Mouse (Mus musculus) bone marrow macrophage, adult 2 months (primary cell): ENCODE results near the gene Calhm3. TPM values are rescaled to one million over a fixed set of nuclear protein-coding genes. Genes with fewer than 3 reads are reported as not detected.
A peak's percentile ranks its signal among the peaks of the same experiment; 100 is the strongest.
"Not testable (repeated sequence)": the region's sequence is repeated elsewhere in the genome, so short reads cannot be mapped to it uniquely, and the experiment has no call there.

Source experiments
- H3K27ac ChIP-seq: 2 replicates; pipeline ENCODE4 v1.5.1; 2012; ENCODE audit warnings: low read depth, low read length; ENCODE audit not compliant: insufficient read depth
- H3K4me1 ChIP-seq: 2 replicates; pipeline ENCODE4 v1.6.1; 2012; ENCODE audit warnings: low read length; ENCODE audit not compliant: control insufficient read depth, insufficient read depth
- H3K4me3 ChIP-seq: 2 replicates; pipeline ENCODE4 v1.5.1; 2012; ENCODE audit warnings: mild to moderate bottlenecking, low read length, moderate library complexity; ENCODE audit not compliant: insufficient read depth
- CTCF ChIP-seq: IDR thresholded peaks from 2 replicates; pipeline ENCODE4 v1.5.1; 2012; ENCODE audit warnings: low read depth, mild to moderate bottlenecking, low read length, moderate library complexity
- POLR2A ChIP-seq: IDR thresholded peaks from 2 replicates; pipeline ENCODE4 v1.6.1; 2012; ENCODE audit warnings: mild to moderate bottlenecking, low read depth, low read length, borderline replicate concordance
- polyA plus RNA-seq: library from polyadenylated mRNA; stranded (reverse); fragments of >200 nt; gene quantifications from 2 replicates; pipeline ENCODE4 v1.2.4, GENCODE M21; 2012; ENCODE audit not compliant: missing spikeins, insufficient read depth, insufficient read length

Calhm3 gene
- polyA plus RNA-seq, 1 experiment, result not detected

- H3K4me1 ChIP-seq, result peaks cover 29% of the 10 kb centered on the region
- TF ChIP-seq POLR2A (no peak), CTCF (no peak)
- no peak overlapping the region for H3K27ac ChIP-seq
- H3K4me3 ChIP-seq, result no peak overlapping the region
Observed at GRCm38 (mm10) chr19:47142438-47142837, 15.1 kb downstream of the Calhm3 start.

GRCm38 (mm10) chr19:47139611-47140010, 18.0 kb downstream of the Calhm3 start:
- peaks cover 48% of the 10 kb centered on the region for H3K4me1 ChIP-seq
- H3K4me3 ChIP-seq, H3K27ac ChIP-seq: not testable (repeated sequence)

GRCm38 (mm10) chr19:47137771-47138421, 19.7 kb downstream of the Calhm3 start, which contains the start of gene Calhm2:
TSS of gene Calhm2 (minus strand) at chr19:47138294.
- TF ChIP-seq POLR2A (no peak), CTCF (no peak)
- Histone ChIP-seq H3K4me1 (peaks cover 59% of the 10 kb centered on the region), H3K4me3 (peak within 1 kb of the TSS; percentile 82), H3K27ac (peak within 1 kb of the TSS; percentile 82)

- no peak for TF ChIP-seq POLR2A
- TF ChIP-seq CTCF, result 0 out of 2 replicates have a peak, but pooled peaks have one; percentile 23
- H3K4me1 ChIP-seq, result peaks cover 59% of the 10 kb centered on the region
- H3K27ac ChIP-seq, result peak overlapping the region; percentile 82
- H3K4me3 ChIP-seq, result peak overlapping the region; percentile 82
Observed at GRCm38 (mm10) chr19:47137051-47137581, 20.4 kb downstream of the Calhm3 start.

- TF ChIP-seq POLR2A (no peak), CTCF (no peak)
- H3K4me1 ChIP-seq, result peaks cover 55% of the 10 kb centered on the region
- H3K4me3 ChIP-seq, result peak overlapping the region; percentile 82; the same call in 1 of the 2 replicates
- H3K27ac ChIP-seq, result no peak overlapping the region
Observed at GRCm38 (mm10) chr19:47136170-47136569, 21.4 kb downstream of the Calhm3 start.

- TF ChIP-seq POLR2A (no peak), CTCF (no peak)
- H3K4me1 ChIP-seq, result peaks cover 54% of the 10 kb centered on the region
Observed at GRCm38 (mm10) chr19:47135568-47135967, 22.0 kb downstream of the Calhm3 start.

GRCm38 (mm10) chr19:47133161-47133560, 24.4 kb downstream of the Calhm3 start:
- peaks cover 44% of the 10 kb centered on the region for H3K4me1 ChIP-seq
- peak overlapping the region; percentile 84 for H3K27ac ChIP-seq
- H3K4me3 ChIP-seq, result peak overlapping the region; percentile 30
- TF ChIP-seq POLR2A, result no peak
- no peak for TF ChIP-seq CTCF

More at GRCm38 (mm10) chr19:47135568-47135967, 22.0 kb downstream of the Calhm3 start:
- Histone ChIP-seq H3K27ac (no peak overlapping the region), H3K4me3 (no peak overlapping the region)

GRCm38 (mm10) chr19:47130551-47131125, 26.9 kb downstream of the Calhm3 start:
- Histone ChIP-seq H3K4me3 (no peak overlapping the region), H3K4me1 (peaks cover 32% of the 10 kb centered on the region), H3K27ac (no peak overlapping the region)
- no peak for TF ChIP-seq POLR2A
- no peak for TF ChIP-seq CTCF

GRCm38 (mm10) chr19:47128835-47129234, 28.7 kb downstream of the Calhm3 start:
- no peak overlapping the region for H3K4me3 ChIP-seq
- peaks cover 17% of the 10 kb centered on the region for H3K4me1 ChIP-seq
- TF ChIP-seq POLR2A (no peak), CTCF (no peak)
- H3K27ac ChIP-seq, result no peak overlapping the region

- Histone ChIP-seq H3K4me3 (no peak overlapping the region), H3K27ac (no peak overlapping the region), H3K4me1 (peaks cover 11% of the 10 kb centered on the region)
- no peak for TF ChIP-seq POLR2A
- no peak for TF ChIP-seq CTCF
Observed at GRCm38 (mm10) chr19:47128164-47128563, 29.4 kb downstream of the Calhm3 start.

GRCm38 (mm10) chr19:47122802-47123201, 34.8 kb downstream of the Calhm3 start:
- H3K4me1 ChIP-seq, result no peaks in the 10 kb centered on the region
- no peak overlapping the region for H3K4me3 ChIP-seq
- no peak overlapping the region for H3K27ac ChIP-seq
- TF ChIP-seq CTCF (peak; percentile 89), POLR2A (no peak)
